Mouse (Mus musculus) ES-Bruce4 (cell line): ENCODE measurements around the gene Fbxl5. TPM values are rescaled to one million over a fixed set of nuclear protein-coding genes. Genes with fewer than 3 reads are reported as not detected.

Experiments used
- H3K27ac ChIP-seq: 2 replicates; pipeline ENCODE4 v1.5.1; 2012; ENCODE audit warnings: low read length, inconsistent platforms; ENCODE audit not compliant: insufficient read depth
- H3K27me3 ChIP-seq: 2 replicates; pipeline ENCODE4 v1.6.1; 2012; ENCODE audit warnings: mild to moderate bottlenecking, low read length, inconsistent platforms; ENCODE audit not compliant: control insufficient read depth, poor library complexity, insufficient read depth, severe bottlenecking
- H3K36me3 ChIP-seq: 2 replicates; pipeline ENCODE4 v1.6.1; 2012; ENCODE audit warnings: inconsistent platforms, mild to moderate bottlenecking, low read length, moderate library complexity; ENCODE audit not compliant: control insufficient read depth, poor library complexity, insufficient read depth, severe bottlenecking
- H3K4me1 ChIP-seq: one replicate; pipeline ENCODE4 v1.8.1; 2011; ENCODE audit warnings: low read length; ENCODE audit not compliant: control insufficient read depth, insufficient read depth
- H3K4me3 ChIP-seq: 2 replicates; pipeline ENCODE4 v1.5.1; 2011; ENCODE audit warnings: low read depth, mild to moderate bottlenecking, low read length
- H3K9ac ChIP-seq: 2 replicates; pipeline ENCODE4 v1.6.1; 2012; ENCODE audit warnings: low read depth, mild to moderate bottlenecking, inconsistent platforms; ENCODE audit not compliant: poor library complexity, severe bottlenecking
- H3K9me3 ChIP-seq: replicated peaks from 2 replicates; pipeline ENCODE4 v1.6.1; 2012; ENCODE audit warnings: mild to moderate bottlenecking, low read length, inconsistent platforms; ENCODE audit not compliant: control insufficient read depth, poor library complexity, insufficient read depth, severe bottlenecking
- CTCF ChIP-seq: IDR thresholded peaks from one replicate; pipeline ENCODE4 v1.8.1; 2011; ENCODE audit warnings: low read depth, low read length
- EP300 ChIP-seq: IDR thresholded peaks from 2 replicates; pipeline ENCODE4 v1.6.1; 2011; ENCODE audit warnings: low read depth, low read length; ENCODE audit not compliant: insufficient read depth
- POLR2A ChIP-seq: IDR thresholded peaks from one replicate; pipeline ENCODE4 v1.8.1; 2011; ENCODE audit warnings: low read length; ENCODE audit not compliant: insufficient read depth
- polyA plus RNA-seq: library from polyadenylated mRNA; stranded (reverse); fragments of >200 nt; gene quantifications from 2 replicates; pipeline ENCODE4 v1.2.4, GENCODE M21; 2011; ENCODE audit warnings: low read depth; ENCODE audit not compliant: missing spikeins, insufficient read depth, insufficient read length

Gene Fbxl5
- polyA plus RNA-seq, 1 experiment: 98.2 TPM

DNA sequence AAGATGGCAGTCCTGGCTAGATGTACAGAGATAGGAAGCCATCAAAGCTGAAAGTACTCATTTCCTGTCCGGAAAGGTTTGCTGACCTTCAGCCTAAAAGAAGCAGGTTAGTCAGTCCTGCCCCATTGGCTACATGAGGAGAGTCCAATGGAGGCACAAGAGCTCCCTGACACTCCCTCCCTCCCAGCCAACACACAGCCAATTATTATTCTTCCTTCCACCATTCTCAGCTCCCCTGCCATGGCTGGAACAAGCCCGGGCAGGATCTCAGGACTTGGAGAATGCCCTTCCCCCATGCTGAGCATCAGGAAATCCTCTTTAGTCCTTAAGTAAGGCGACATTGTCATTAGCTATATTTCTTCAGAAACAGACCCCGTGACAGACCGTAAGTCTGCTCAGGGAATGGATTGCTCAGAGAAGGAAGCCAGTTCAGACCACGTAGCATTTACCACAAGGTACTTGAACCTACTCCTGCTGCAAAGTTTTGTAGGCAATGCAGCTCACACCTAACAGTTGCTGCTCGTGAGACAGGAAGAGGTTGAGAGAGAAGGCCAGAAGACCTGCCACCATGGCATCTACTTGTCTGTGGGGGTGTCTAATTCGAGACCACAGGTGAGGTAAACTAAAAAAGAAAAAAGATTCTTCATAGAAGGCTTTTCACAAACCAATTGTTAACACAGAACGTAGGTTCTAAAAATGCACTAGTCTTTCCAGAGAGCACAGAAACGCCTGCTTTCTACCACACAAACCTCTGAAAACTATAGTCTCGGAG is 31.8 kb upstream of the Fbxl5 start:
- H3K27ac ChIP-seq: peak overlapping the region; percentile 89
- no peak overlapping the region for H3K9ac ChIP-seq
- no peaks in the 10 kb centered on the region for H3K27me3 ChIP-seq
- no peaks in the 10 kb centered on the region for H3K36me3 ChIP-seq
- H3K4me1 ChIP-seq: no peaks in the 10 kb centered on the region
- H3K9me3 ChIP-seq: peaks cover 35% of the 10 kb centered on the region
- H3K4me3 ChIP-seq: no peak overlapping the region
- TF ChIP-seq CTCF (no peak), EP300 (peak; percentile 69; the same call in 1 of the 2 replicates)

DNA sequence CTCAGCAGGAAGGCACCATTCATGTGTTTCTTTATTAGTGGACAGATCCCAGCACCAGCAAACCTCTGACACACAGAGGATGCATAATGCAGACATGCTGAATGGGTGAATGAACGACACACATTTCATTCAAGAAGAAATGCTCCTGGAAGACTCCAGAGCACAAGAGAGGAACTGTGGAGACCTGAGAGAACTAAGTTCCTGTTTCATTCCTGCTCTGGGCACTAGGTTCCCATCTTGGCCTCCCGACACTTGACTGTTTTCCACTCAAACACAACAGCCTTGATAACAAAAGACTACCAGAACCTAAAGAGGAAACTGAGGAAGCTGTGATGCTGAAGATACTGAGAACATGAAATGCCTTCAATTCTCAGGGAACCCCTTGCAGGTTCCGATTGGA is 26.8 kb upstream of the Fbxl5 start:
- Histone ChIP-seq H3K36me3 (no peaks in the 10 kb centered on the region), H3K9me3 (peaks cover 12% of the 10 kb centered on the region)

DNA sequence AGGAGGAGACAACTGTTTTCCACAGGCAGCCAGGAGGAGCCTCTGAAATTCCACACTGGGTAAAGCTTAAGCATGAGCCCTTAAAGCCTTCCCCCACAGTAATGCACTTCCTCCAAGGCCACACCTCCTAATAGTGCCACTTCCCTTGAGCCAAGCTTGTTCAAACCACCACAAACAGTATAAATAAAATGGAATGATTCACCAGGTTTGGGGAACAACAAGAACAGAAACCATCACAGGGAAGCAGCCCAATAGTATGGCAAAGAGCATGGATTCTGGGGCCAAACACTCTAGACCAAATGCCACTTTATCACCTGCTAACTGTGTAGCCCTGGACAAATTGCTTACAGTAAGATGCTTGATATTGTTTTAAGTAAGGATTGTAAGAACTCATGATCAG is 26.1 kb upstream of the Fbxl5 start:
- Histone ChIP-seq H3K27ac (no peak overlapping the region), H3K9ac (no peak overlapping the region), H3K9me3 (peaks cover 10% of the 10 kb centered on the region), H3K4me3 (no peak overlapping the region), H3K4me1 (no peaks in the 10 kb centered on the region), H3K27me3 (no peaks in the 10 kb centered on the region), H3K36me3 (no peaks in the 10 kb centered on the region)
- TF ChIP-seq CTCF (no peak), EP300 (no peak), POLR2A (no peak)

More for the DNA sequence above, 26.8 kb upstream of the Fbxl5 start:
- H3K4me3 ChIP-seq: no peak overlapping the region
- no peak for TF ChIP-seq EP300
- TF ChIP-seq CTCF: no peak
- TF ChIP-seq POLR2A: no peak
- no peak overlapping the region for H3K27ac ChIP-seq
- H3K9ac ChIP-seq: no peak overlapping the region
- H3K27me3 ChIP-seq: no peaks in the 10 kb centered on the region
- H3K4me1 ChIP-seq: no peaks in the 10 kb centered on the region

DNA sequence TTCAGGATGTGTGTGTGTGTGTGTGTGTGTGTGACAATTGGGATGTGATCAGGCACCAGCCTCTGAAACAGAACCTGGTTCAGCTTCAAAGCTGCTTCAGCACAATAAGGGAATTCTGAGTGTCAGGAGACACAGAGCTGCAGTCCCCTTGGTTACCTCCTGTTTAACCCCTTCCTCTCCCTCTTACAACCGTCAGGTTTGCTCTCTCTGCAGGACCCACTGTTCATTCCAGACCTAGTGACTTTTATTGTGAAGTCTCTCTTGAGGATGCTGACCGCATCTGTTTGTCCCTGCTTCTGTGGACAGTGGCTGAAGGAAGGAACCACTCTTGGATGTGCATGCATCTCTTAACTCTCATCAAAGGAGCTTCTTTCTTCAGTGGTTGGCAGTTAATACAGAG is 24.8 kb upstream of the Fbxl5 start:
- H3K27ac ChIP-seq: no peak overlapping the region
- H3K27me3 ChIP-seq: no peaks in the 10 kb centered on the region
- H3K4me3 ChIP-seq: no peak overlapping the region
- H3K9ac ChIP-seq: no peak overlapping the region
- no peaks in the 10 kb centered on the region for H3K4me1 ChIP-seq
- TF ChIP-seq POLR2A (no peak), CTCF (no peak), EP300 (no peak)
- no peaks in the 10 kb centered on the region for H3K36me3 ChIP-seq
- H3K9me3 ChIP-seq: peaks cover 10% of the 10 kb centered on the region

DNA sequence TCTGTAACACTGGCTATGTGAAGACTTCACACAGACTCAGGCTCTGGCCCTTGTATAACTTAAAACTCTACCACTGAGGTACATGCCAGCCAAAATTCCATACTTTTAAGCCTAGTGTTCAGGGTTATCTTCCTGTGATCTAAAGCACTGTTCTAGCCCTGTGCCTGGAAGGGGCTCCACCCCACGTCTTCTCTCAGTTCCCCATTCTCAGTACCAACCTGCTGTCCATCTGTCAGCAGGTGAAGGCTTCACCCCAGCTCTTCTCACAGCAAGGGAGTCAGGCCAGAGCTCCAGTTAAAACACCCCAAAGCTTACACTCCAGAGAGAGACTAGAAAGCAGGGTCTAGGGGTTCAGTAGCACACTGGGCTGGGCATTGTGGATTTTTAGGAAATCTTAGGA is 24.2 kb upstream of the Fbxl5 start:
- Histone ChIP-seq H3K27me3 (no peaks in the 10 kb centered on the region), H3K36me3 (no peaks in the 10 kb centered on the region)

DNA sequence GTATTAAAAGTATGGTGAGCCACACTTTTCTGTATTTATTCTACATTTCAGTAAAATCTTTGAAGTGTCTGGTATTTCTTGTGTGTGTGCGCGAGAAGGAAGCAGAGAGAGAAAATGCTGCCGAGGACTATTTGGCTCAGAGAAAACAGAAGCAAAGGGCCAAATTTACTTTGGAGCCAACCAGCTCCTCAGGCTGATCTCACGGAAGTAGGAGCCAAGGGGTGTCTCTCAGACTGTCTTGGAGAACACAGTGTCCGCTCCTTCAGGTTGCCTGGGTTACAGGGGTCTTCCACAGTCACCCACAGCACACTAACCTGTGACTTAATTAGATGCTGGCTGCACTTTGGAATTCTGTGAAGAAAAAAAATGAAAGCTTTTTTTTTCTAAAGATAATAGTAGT is 23.6 kb upstream of the Fbxl5 start:
- no peaks in the 10 kb centered on the region for H3K36me3 ChIP-seq
- no peaks in the 10 kb centered on the region for H3K27me3 ChIP-seq
- H3K4me1 ChIP-seq: no peaks in the 10 kb centered on the region
- no peak overlapping the region for H3K27ac ChIP-seq
- no peak overlapping the region for H3K9ac ChIP-seq
- TF ChIP-seq EP300: no peak
- TF ChIP-seq POLR2A: no peak
- TF ChIP-seq CTCF: no peak
- H3K9me3 ChIP-seq: peaks cover 10% of the 10 kb centered on the region
- H3K4me3 ChIP-seq: no peak overlapping the region

More for the DNA sequence above, 24.2 kb upstream of the Fbxl5 start:
- no peak overlapping the region for H3K27ac ChIP-seq
- H3K4me1 ChIP-seq: no peaks in the 10 kb centered on the region
- no peak for TF ChIP-seq POLR2A
- TF ChIP-seq CTCF: no peak
- no peak for TF ChIP-seq EP300
- no peak overlapping the region for H3K9ac ChIP-seq
- H3K9me3 ChIP-seq: peaks cover 10% of the 10 kb centered on the region
- no peak overlapping the region for H3K4me3 ChIP-seq
